Mouse (Mus musculus): ENCODE measurements around the gene Terf2ip.

Gene Terf2ip

GRCm38 (mm10) chr8:112009558-112009957, 1.6 kb upstream of the Terf2ip start:
- DNase-seq (ENCODE audit: low read depth, low spot score) = no peak

- peak; percentile 46 for DNase-seq (ENCODE audit: low read depth, low spot score)
These were observed 631 bp downstream of the Terf2ip start for GRCm38 (mm10) chr8:112011816-112012242.

GRCm38 (mm10) chr8:112014936-112015335, 3.7 kb downstream of the Terf2ip start, which contains the start of gene Gm6793:
Gene Gm6793 (minus strand): TSS chr8:112015036.
- DNase-seq (ENCODE audit: low read depth, low spot score) = no peak

- no peak for DNase-seq (ENCODE audit: low read depth, low spot score)
These were observed 18.3 kb downstream of the Terf2ip start for GRCm38 (mm10) chr8:112029455-112029854.

- DNase-seq (ENCODE audit: low read depth, low spot score) = no peak
These were observed 19.5 kb downstream of the Terf2ip start for GRCm38 (mm10) chr8:112030663-112031062.

- DNase-seq (ENCODE audit: low read depth, low spot score) = no peak
These were observed 21.9 kb downstream of the Terf2ip start for GRCm38 (mm10) chr8:112033071-112033470.

- peak; percentile 89 for DNase-seq (ENCODE audit: low read depth, low spot score)
These were observed 23.4 kb downstream of the Terf2ip start for GRCm38 (mm10) chr8:112034603-112035002.

GRCm38 (mm10) chr8:112037521-112037920, 26.3 kb downstream of the Terf2ip start:
- no peak for DNase-seq (ENCODE audit: low read depth, low spot score)

- peak; percentile 25 for DNase-seq (ENCODE audit: low read depth, low spot score)
These were observed 34.0 kb downstream of the Terf2ip start for GRCm38 (mm10) chr8:112045182-112045581.

- peak; percentile 94 for DNase-seq (ENCODE audit: low read depth, low spot score)
These were observed 34.7 kb downstream of the Terf2ip start for GRCm38 (mm10) chr8:112045896-112046295.

- no peak for DNase-seq (ENCODE audit: low read depth, low spot score)
These were observed 37.1 kb downstream of the Terf2ip start for GRCm38 (mm10) chr8:112048293-112048692.

GRCm38 (mm10) chr8:112049984-112050383, 38.8 kb downstream of the Terf2ip start:
- no peak for DNase-seq (ENCODE audit: low read depth, low spot score)

- no peak for DNase-seq (ENCODE audit: low read depth, low spot score)
These were observed 40.3 kb downstream of the Terf2ip start for GRCm38 (mm10) chr8:112051537-112051936.

GRCm38 (mm10) chr8:112054456-112054855, 43.3 kb downstream of the Terf2ip start:
- no peak for DNase-seq (ENCODE audit: low read depth, low spot score)

GRCm38 (mm10) chr8:112061372-112061771, 50.2 kb downstream of the Terf2ip start:
- peak; percentile 80 for DNase-seq (ENCODE audit: low read depth, low spot score)

All from 3T3-L1 (cell line).